Mouse (Mus musculus) olfactory bulb, adult 2 months (tissue): ENCODE measurements around the gene Syt13.

Experiments
- CTCF ChIP-seq: fragments of 200-500 bp; IDR thresholded peaks from 2 replicates; pipeline ENCODE4 v1.5.1; 2012; ENCODE audit warnings: low read depth, mild to moderate bottlenecking, low read length, moderate library complexity; ENCODE audit not compliant: insufficient read depth
- POLR2A ChIP-seq: fragments of 200-500 bp; IDR thresholded peaks from 2 replicates; pipeline ENCODE4 v1.6.1; 2012; ENCODE audit warnings: mild to moderate bottlenecking, low read depth, low read length, moderate library complexity; ENCODE audit not compliant: insufficient read depth

DNA sequence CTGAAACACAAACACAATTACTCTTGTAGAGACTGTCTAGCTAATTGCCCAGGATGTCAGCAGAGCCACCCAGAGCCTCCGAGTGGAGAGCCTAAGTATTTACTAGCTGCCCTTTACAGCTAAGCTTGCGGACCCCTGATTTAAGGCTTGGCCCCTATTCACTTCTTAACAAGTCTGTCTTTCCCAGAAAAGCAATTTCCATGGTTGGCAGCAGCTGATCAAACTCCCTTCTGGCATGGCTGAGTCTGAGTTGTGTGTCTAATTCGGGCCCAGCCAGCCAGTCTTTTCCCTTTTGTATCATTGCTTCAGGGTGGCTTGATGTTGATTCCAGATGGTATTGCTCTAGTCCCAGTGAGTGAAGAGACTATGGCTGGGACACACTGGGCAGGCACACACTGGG lies 37.4 kb upstream of the Syt13 start:
- no peak for TF ChIP-seq CTCF
- TF ChIP-seq POLR2A: no peak
